Mouse (Mus musculus) myocyte (in vitro differentiated cells): ENCODE data around the gene Csnk2b.

Experiments
- CEBPB ChIP-seq: IDR thresholded peaks from 2 replicates; pipeline ENCODE4 v1.6.1; 2011; ENCODE audit warnings: mild to moderate bottlenecking, moderate library complexity; ENCODE audit not compliant: poor library complexity, insufficient read depth, severe bottlenecking
- E2F4 ChIP-seq: IDR thresholded peaks from one replicate; pipeline ENCODE4 v1.6.1; 2011; ENCODE audit warnings: mild to moderate bottlenecking, control low read depth, moderate library complexity; ENCODE audit not compliant: insufficient read depth
- MAX ChIP-seq: IDR thresholded peaks from one replicate; pipeline ENCODE4 v1.6.1; 2011; ENCODE audit warnings: low read depth, mild to moderate bottlenecking, control low read depth
- MYOD1 ChIP-seq, 3 experiments: IDR thresholded peaks; one replicate each; pipeline ENCODE4 v1.6.1; 2011; ENCODE audit warnings: control low read depth in 2 of 3, low read depth in 2 of 3, mild to moderate bottlenecking in 2 of 3, moderate library complexity in 1 of 3; ENCODE audit not compliant: insufficient read length in 2 of 3, control insufficient read depth in 1 of 3
- MYOG ChIP-seq, 3 experiments: IDR thresholded peaks; one replicate each; pipeline ENCODE4 v1.6.1; 2011; ENCODE audit warnings: control low read depth in 2 of 3, low read depth in 2 of 3, mild to moderate bottlenecking in 2 of 3; ENCODE audit not compliant: insufficient read length in 2 of 3, control insufficient read depth in 1 of 3, insufficient read depth in 1 of 3
- POLR2A ChIP-seq: IDR thresholded peaks from one replicate; pipeline ENCODE4 v1.6.1; 2011; ENCODE audit warnings: low read depth, mild to moderate bottlenecking, control low read depth, moderate library complexity; ENCODE audit not compliant: insufficient read length
- POLR2AphosphoS2 ChIP-seq: IDR thresholded peaks from one replicate; pipeline ENCODE4 v1.6.1; 2011; ENCODE audit warnings: low read depth, control low read depth; ENCODE audit not compliant: insufficient read length
- REST ChIP-seq: IDR thresholded peaks from one replicate; pipeline ENCODE4 v1.6.1; 2011; ENCODE audit warnings: mild to moderate bottlenecking, control low read depth, moderate library complexity; ENCODE audit not compliant: insufficient read depth, insufficient read length
- TCF12 ChIP-seq: IDR thresholded peaks from one replicate; pipeline ENCODE4 v1.6.1; 2011; ENCODE audit warnings: mild to moderate bottlenecking, control low read depth; ENCODE audit not compliant: poor library complexity, insufficient read depth, severe bottlenecking
- TCF3 ChIP-seq: IDR thresholded peaks from one replicate; pipeline ENCODE4 v1.6.1; 2011; ENCODE audit warnings: low read depth, control low read depth; ENCODE audit not compliant: insufficient read length
- USF1 ChIP-seq: IDR thresholded peaks from one replicate; pipeline ENCODE4 v1.6.1; 2011; ENCODE audit warnings: low read depth, mild to moderate bottlenecking, control low read depth, moderate library complexity

GRCm38 (mm10) chr17:35125081-35125480 is 3.2 kb upstream of the Csnk2b start:
- no peak for TF ChIP-seq MAX
- no peak for TF ChIP-seq TCF12
- no peak for TF ChIP-seq POLR2A
- no peak for TF ChIP-seq USF1
- no peak for TF ChIP-seq TCF3
- no peak for TF ChIP-seq E2F4
- TF ChIP-seq POLR2AphosphoS2, result no peak
- TF ChIP-seq CEBPB, result no peak
- TF ChIP-seq REST, result no peak
- no peak for TF ChIP-seq MYOG (IDR thresholded peaks at IDR 0.05; ENCODE audit: control insufficient read depth in 1 of 3, insufficient read depth in 1 of 3, insufficient read length in 2 of 3, low read depth in 2 of 3)
- no peak for TF ChIP-seq MYOD1 (IDR thresholded peaks at IDR 0.05; ENCODE audit: control insufficient read depth in 1 of 3, insufficient read length in 2 of 3, low read depth in 2 of 3)
